Mouse (Mus musculus) embryonic facial prominence, embryonic 14.5 days (tissue): ENCODE data around the gene Bad. TPM values are rescaled to one million over a fixed set of nuclear protein-coding genes. Genes with fewer than 3 reads are reported as not detected.
A peak's percentile ranks its signal among the peaks of the same experiment; 100 is the strongest.

Experiments
- ATAC-seq: fragments of 200-750 bp; cut with Nextera tagmentation; 2 replicates; pipeline ENCODE4 v1.8.0; 2017; ENCODE audit warnings: low read depth, moderate number of reproducible peaks, moderate TSS enrichment
- DNase-seq: peaks from one replicate; pipeline ENCODE4 v3.0.0-alpha.2; 2015; ENCODE audit warnings: low spot score
- H3K27ac ChIP-seq: fragments of 300-500 bp; sonication (generic); replicated peaks from 2 replicates; pipeline ENCODE4 v1.5.1; 2014; ENCODE audit warnings: low read depth, mild to moderate bottlenecking, low read length, moderate library complexity
- H3K27me3 ChIP-seq: fragments of 300-500 bp; sonication (generic); replicated peaks from 2 replicates; pipeline ENCODE4 v1.6.1; 2014; ENCODE audit warnings: low read length; ENCODE audit not compliant: control insufficient read depth, insufficient read depth
- H3K36me3 ChIP-seq: fragments of 300-500 bp; sonication (generic); 2 replicates; pipeline ENCODE4 v1.6.1; 2014; ENCODE audit warnings: low read length, mixed read lengths; ENCODE audit not compliant: control insufficient read depth, insufficient read depth
- H3K4me1 ChIP-seq: fragments of 300-500 bp; sonication (generic); 2 replicates; pipeline ENCODE4 v1.6.1; 2014; ENCODE audit warnings: antibody characterized with exemption, low read length; ENCODE audit not compliant: control insufficient read depth, insufficient read depth
- H3K4me2 ChIP-seq: fragments of 300-500 bp; sonication (generic); 2 replicates; pipeline ENCODE4 v1.6.1; 2014; ENCODE audit warnings: low read depth, mild to moderate bottlenecking, low read length, moderate library complexity, mixed read lengths
- H3K4me3 ChIP-seq: fragments of 300-500 bp; sonication (generic); 2 replicates; pipeline ENCODE4 v1.5.1; 2014; ENCODE audit warnings: low read depth, mild to moderate bottlenecking, low read length
- H3K9ac ChIP-seq: fragments of 300-500 bp; sonication (generic); 2 replicates; pipeline ENCODE4 v1.6.1; 2014; ENCODE audit warnings: low read depth, mild to moderate bottlenecking, low read length, moderate library complexity, mixed read lengths
- H3K9me3 ChIP-seq: fragments of 300-500 bp; sonication (generic); 2 replicates; pipeline ENCODE4 v1.6.1; 2016; ENCODE audit warnings: low read length; ENCODE audit not compliant: control insufficient read depth
- WGBS: fragments of 180-500 bp; shearing (Covaris S2); extraction: QIAGEN DNeasy Blood & Tissue Kit; methylation state at CpG from one replicate; pipeline ENCODE4 v1.1.7; 2014; 5-methylcytosine and 5-hydroxymethylcytosine counted together
- polyA plus RNA-seq: library from polyadenylated mRNA; unstranded; fragments of >200 nt; fragmentation: Nextera tagmentation; extraction: Ambion mirVana; gene quantifications from 2 replicates; pipeline ENCODE4 v1.2.1, GENCODE M21; 2014

Bad gene
- polyA plus RNA-seq, 1 experiment from 2014 or later = 70.7 TPM

GRCm38 (mm10) chr19:6979486-6980380 lies 38.1 kb downstream of the Bad start:
- peak; percentile 100 for DNase-seq
- peak overlapping the region; percentile 92 for H3K4me2 ChIP-seq
- no peaks in the 10 kb centered on the region for H3K27me3 ChIP-seq
- H3K36me3 ChIP-seq = peaks cover 42% of the 10 kb centered on the region
- H3K9me3 ChIP-seq = no peaks in the 10 kb centered on the region
- H3K4me3 ChIP-seq = peak overlapping the region; percentile 78
- H3K9ac ChIP-seq = peak overlapping the region; percentile 88
- peaks cover 26% of the 10 kb centered on the region for H3K4me1 ChIP-seq
- ATAC-seq = peak; percentile 87
- H3K27ac ChIP-seq = peak overlapping the region; percentile 93
- 3% methylated on average over 36 of the region's 59 CpGs for WGBS

GRCm38 (mm10) chr19:6980381-6981093 lies 38.9 kb downstream of the Bad start, which contains the start of gene Fkbp2:
Fkbp2 (minus strand) TSS chr19:6980501.
- H3K27me3 ChIP-seq = no peaks in the 10 kb centered on the region
- ATAC-seq (peak; percentile 88), DNase-seq (peak; percentile 99)
- H3K36me3 ChIP-seq = peaks cover 50% of the 10 kb centered on the region
- peak within 1 kb of the TSS; percentile 78 for H3K4me3 ChIP-seq
- H3K9ac ChIP-seq = peak within 1 kb of the TSS; percentile 88
- peak within 1 kb of the TSS; percentile 92 for H3K4me2 ChIP-seq
- peak within 1 kb of the TSS; percentile 93 for H3K27ac ChIP-seq
- no peaks in the 10 kb centered on the region for H3K9me3 ChIP-seq
- 1% methylated on average over 36 of the region's 38 CpGs for WGBS
- peaks cover 26% of the 10 kb centered on the region for H3K4me1 ChIP-seq

- ATAC-seq = no peak
- Histone ChIP-seq H3K36me3 (peaks cover 53% of the 10 kb centered on the region), H3K9ac (no peak overlapping the region), H3K9me3 (no peaks in the 10 kb centered on the region), H3K4me1 (peaks cover 29% of the 10 kb centered on the region), H3K4me2 (peak overlapping the region; percentile 92; the same call in 1 of the 2 replicates), H3K27ac (no peak overlapping the region), H3K4me3 (no peak overlapping the region), H3K27me3 (no peaks in the 10 kb centered on the region)
- 89% methylated on average over 4 of the region's 4 CpGs for WGBS
- no peak for DNase-seq
Measured at GRCm38 (mm10) chr19:6981465-6981864, 39.8 kb downstream of the Bad start.

GRCm38 (mm10) chr19:6983621-6984020 lies 42.0 kb downstream of the Bad start:
- H3K4me2 ChIP-seq = no peak overlapping the region
- H3K27ac ChIP-seq = no peak overlapping the region
- H3K27me3 ChIP-seq = no peaks in the 10 kb centered on the region
- DNase-seq (no peak), ATAC-seq (no peak)
- no peak overlapping the region for H3K4me3 ChIP-seq
- no peaks in the 10 kb centered on the region for H3K9me3 ChIP-seq
- peaks cover 37% of the 10 kb centered on the region for H3K36me3 ChIP-seq
- no peak overlapping the region for H3K9ac ChIP-seq
- peaks cover 21% of the 10 kb centered on the region for H3K4me1 ChIP-seq
- WGBS = 93% methylated on average over 5 of the region's 5 CpGs

- WGBS = 79% methylated on average over 19 of the region's 19 CpGs
- no peak overlapping the region for H3K9ac ChIP-seq
- DNase-seq = no peak
- H3K4me3 ChIP-seq = no peak overlapping the region
- H3K27me3 ChIP-seq = no peaks in the 10 kb centered on the region
- no peak overlapping the region for H3K27ac ChIP-seq
- H3K4me1 ChIP-seq = peaks cover 16% of the 10 kb centered on the region
- peaks cover 34% of the 10 kb centered on the region for H3K36me3 ChIP-seq
- H3K9me3 ChIP-seq = no peaks in the 10 kb centered on the region
- H3K4me2 ChIP-seq = no peak overlapping the region
- no peak for ATAC-seq
Measured at GRCm38 (mm10) chr19:6985300-6985699, 43.6 kb downstream of the Bad start.

GRCm38 (mm10) chr19:6985951-6986708 lies 44.5 kb downstream of the Bad start:
- Histone ChIP-seq H3K27ac (peak overlapping the region; percentile 85; the same call in 1 of the 2 replicates), H3K27me3 (no peaks in the 10 kb centered on the region), H3K9me3 (no peaks in the 10 kb centered on the region)

GRCm38 (mm10) chr19:6987061-6987903 lies 45.6 kb downstream of the Bad start, which contains the start of gene Vegfb:
Vegfb (minus strand) TSS chr19:6987651.
- peak within 1 kb of the TSS; percentile 85 for H3K27ac ChIP-seq
- peak within 1 kb of the TSS; percentile 92 for H3K9ac ChIP-seq
- H3K4me3 ChIP-seq = peak within 1 kb of the TSS; percentile 89
- WGBS = 0% methylated on average over 19 of the region's 85 CpGs
- DNase-seq = peak; percentile 71
- no peaks in the 10 kb centered on the region for H3K9me3 ChIP-seq
- peaks cover 31% of the 10 kb centered on the region for H3K36me3 ChIP-seq
- peak within 1 kb of the TSS; percentile 85 for H3K4me2 ChIP-seq
- peak; percentile 47 for ATAC-seq
- H3K4me1 ChIP-seq = peaks cover 14% of the 10 kb centered on the region
- no peaks in the 10 kb centered on the region for H3K27me3 ChIP-seq

More at GRCm38 (mm10) chr19:6985951-6986708, 44.5 kb downstream of the Bad start:
- peak overlapping the region; percentile 92 for H3K9ac ChIP-seq
- no peak for DNase-seq
- peak overlapping the region; percentile 85 for H3K4me2 ChIP-seq
- H3K36me3 ChIP-seq = peaks cover 34% of the 10 kb centered on the region
- ATAC-seq = no peak
- H3K4me1 ChIP-seq = peaks cover 12% of the 10 kb centered on the region
- 81% methylated on average over 9 of the region's 10 CpGs for WGBS
- peak overlapping the region; percentile 89 for H3K4me3 ChIP-seq
